Mouse (Mus musculus): ENCODE measurements around the gene Pex19. TPM values are rescaled to one million over a fixed set of nuclear protein-coding genes. Genes with fewer than 3 reads are reported as not detected.

Pex19 gene
- polyA plus RNA-seq, 1 experiment: 89.4 TPM

GRCm38 (mm10) chr1:172183056-172183455, 56.5 kb downstream of the Pex19 start:
- no peak for DNase-seq (ENCODE audit: low spot score)

DNA sequence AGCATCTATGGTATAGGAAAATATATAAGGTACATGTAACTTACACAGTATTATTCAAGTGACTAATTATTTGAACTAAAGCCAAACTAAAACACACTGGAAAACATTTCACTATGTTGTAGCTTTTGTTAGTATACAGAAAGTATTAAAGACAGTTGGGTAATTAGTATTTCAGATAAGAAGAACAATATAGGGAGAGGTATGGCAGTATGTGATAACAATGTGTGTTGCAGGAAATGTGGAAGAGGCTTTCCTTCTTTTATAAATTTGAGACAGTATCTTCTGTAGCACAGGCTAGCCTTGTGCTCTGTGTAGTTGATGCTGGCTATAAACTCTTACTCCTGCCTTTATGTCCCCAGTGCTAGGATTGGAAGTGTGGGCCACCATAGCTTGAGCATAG, 57.4 kb downstream of the Pex19 start:
- no peak for DNase-seq (ENCODE audit: low spot score)

Other genes starting within 250 kb of the Pex19 start
- 0.28 TPM in 2 replicates for gene Gm10521, start 231.1 kb upstream of the Pex19 start, polyA plus RNA-seq (2012; rRNA removed)
- 0.43 and 0.70 TPM in 2 replicates for gene Slamf6, start 209.2 kb upstream of the Pex19 start, polyA plus RNA-seq (2012; rRNA removed)
- 3.7 and 6.4 TPM in 2 replicates for gene Vangl2, start 98.3 kb upstream of the Pex19 start, polyA plus RNA-seq (2012; rRNA removed)
- gene Nhlh1, start 69.2 kb upstream of the Pex19 start, polyA plus RNA-seq (2012; rRNA removed): not detected in 2 replicates
- 84.9 and 135 TPM in 2 replicates for gene Copa, start 44.2 kb upstream of the Pex19 start, polyA plus RNA-seq (2012; rRNA removed)
- 94.8 and 100.0 TPM in 2 replicates for gene Ncstn, start 44.0 kb upstream of the Pex19 start, polyA plus RNA-seq (2012; rRNA removed)
- gene Dcaf8, start 21.3 kb downstream of the Pex19 start, polyA plus RNA-seq (2012; rRNA removed): 115 and 118 TPM in 2 replicates
- 165 and 166 TPM in 2 replicates for gene Pea15a, start 80.0 kb downstream of the Pex19 start, polyA plus RNA-seq (2012; rRNA removed)
- 3.2 and 3.3 TPM in 2 replicates for gene Casq1, start 93.1 kb downstream of the Pex19 start, polyA plus RNA-seq (2012; rRNA removed)
- gene Atp1a4, start 131.7 kb downstream of the Pex19 start, polyA plus RNA-seq (2012; rRNA removed): not detected in 2 replicates
- 54.7 and 60.0 TPM in 2 replicates for gene Igsf8, start 134.9 kb downstream of the Pex19 start, polyA plus RNA-seq (2012; rRNA removed)
- gene Atp1a2, start 171.3 kb downstream of the Pex19 start, polyA plus RNA-seq (2012; rRNA removed): 44.1 and 57.0 TPM in 2 replicates
- gene Kcnj9, start 202.6 kb downstream of the Pex19 start, polyA plus RNA-seq (2012; rRNA removed): 0.04 and 0.23 TPM in 2 replicates
- gene Kcnj10, start 214.5 kb downstream of the Pex19 start, polyA plus RNA-seq (2012; rRNA removed): 0.39 and 0.52 TPM in 2 replicates
- 10.3 and 11.5 TPM in 2 replicates for gene Pigm, start 249.8 kb downstream of the Pex19 start, polyA plus RNA-seq (2012; rRNA removed)